Mouse (Mus musculus) urinary bladder, adult 18-20 months (tissue): ENCODE data around the gene Enpp6.

Experiments used
- DNase-seq, 2 experiments: peaks; one replicate each; pipeline ENCODE4 v3.0.0; 2022; ENCODE audit warnings: low spot score in 2 of 2, mixed read lengths in 2 of 2

Enpp6 gene

GRCm38 (mm10) chr8:46986386-46987140 is at the start of gene Enpp6:
Enpp6 (plus strand) TSS chr8:46986887.
- no peak for DNase-seq

GRCm38 (mm10) chr8:46938218-46938617 is 48.5 kb upstream of the Enpp6 start:
- no peak for DNase-seq

- DNase-seq: peak in 1 of 2 experiments; percentile 34
Measured at GRCm38 (mm10) chr8:46941295-46941694, 45.4 kb upstream of the Enpp6 start.

- no peak for DNase-seq
Measured at GRCm38 (mm10) chr8:46941731-46942650, 44.7 kb upstream of the Enpp6 start.

- DNase-seq: no peak
Measured at GRCm38 (mm10) chr8:46942651-46943024, 44.0 kb upstream of the Enpp6 start.

DNA sequence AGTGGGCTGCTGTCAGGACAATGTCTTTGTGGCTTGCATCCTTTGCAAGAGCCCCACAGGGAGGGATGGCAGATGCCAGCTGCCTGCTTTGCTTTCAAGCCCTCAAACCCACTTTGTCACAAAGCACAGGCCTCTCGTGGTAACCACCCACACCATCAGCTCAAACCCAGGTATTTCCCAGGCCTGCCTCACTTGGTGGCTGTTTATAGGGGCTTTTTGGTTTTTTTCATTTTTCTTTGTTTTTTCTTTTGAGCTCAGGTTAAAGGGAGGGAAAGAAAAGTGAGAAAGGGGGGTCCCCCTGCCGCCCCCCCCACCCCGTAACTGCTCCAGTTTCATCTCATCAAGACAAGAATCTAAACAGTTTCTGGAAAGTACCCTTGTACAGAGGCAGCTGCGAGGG is 43.4 kb upstream of the Enpp6 start:
- no peak for DNase-seq

DNA sequence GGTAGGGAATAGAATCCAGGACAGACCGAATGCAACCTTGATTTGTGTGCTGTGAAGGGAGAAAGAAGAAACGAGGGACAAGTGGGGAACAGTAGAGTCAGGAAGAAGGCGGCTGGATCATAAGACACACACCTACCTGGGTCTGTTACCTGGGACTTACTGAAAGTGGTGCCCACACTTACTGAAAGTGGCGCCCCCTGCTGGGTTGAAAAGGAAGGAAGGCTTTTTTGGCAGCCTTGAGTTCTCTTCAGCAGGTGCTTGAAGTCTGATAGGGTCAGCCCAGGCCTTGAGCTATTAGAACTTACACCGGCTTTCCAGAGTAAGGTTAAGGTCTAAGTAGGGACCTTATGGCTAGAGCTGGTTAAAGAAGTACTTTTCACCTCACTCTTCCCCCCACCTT is 40.5 kb upstream of the Enpp6 start:
- DNase-seq: no peak

GRCm38 (mm10) chr8:46948091-46948757 is 38.5 kb upstream of the Enpp6 start:
- DNase-seq: no peak

DNA sequence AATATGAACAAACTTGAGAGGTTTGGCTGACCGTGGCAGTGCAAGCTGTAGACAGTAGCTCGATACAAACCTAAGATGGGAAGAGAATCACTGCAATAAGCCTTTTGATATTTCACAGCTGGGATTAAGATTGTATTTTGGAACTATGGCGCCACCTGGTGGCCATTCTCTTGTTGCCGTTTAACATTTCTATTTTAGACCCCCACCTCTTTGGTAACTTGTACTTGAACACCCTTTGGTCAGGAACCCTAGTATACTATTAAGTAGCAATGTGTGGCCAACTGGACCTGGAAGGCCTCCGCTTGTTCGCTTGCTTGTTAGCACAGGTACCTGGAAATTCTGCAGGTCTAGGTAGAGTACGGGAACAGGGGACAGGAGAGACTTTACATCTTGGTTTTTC is 33.2 kb upstream of the Enpp6 start:
- DNase-seq: peak in 1 of 2 experiments; percentile 41

DNA sequence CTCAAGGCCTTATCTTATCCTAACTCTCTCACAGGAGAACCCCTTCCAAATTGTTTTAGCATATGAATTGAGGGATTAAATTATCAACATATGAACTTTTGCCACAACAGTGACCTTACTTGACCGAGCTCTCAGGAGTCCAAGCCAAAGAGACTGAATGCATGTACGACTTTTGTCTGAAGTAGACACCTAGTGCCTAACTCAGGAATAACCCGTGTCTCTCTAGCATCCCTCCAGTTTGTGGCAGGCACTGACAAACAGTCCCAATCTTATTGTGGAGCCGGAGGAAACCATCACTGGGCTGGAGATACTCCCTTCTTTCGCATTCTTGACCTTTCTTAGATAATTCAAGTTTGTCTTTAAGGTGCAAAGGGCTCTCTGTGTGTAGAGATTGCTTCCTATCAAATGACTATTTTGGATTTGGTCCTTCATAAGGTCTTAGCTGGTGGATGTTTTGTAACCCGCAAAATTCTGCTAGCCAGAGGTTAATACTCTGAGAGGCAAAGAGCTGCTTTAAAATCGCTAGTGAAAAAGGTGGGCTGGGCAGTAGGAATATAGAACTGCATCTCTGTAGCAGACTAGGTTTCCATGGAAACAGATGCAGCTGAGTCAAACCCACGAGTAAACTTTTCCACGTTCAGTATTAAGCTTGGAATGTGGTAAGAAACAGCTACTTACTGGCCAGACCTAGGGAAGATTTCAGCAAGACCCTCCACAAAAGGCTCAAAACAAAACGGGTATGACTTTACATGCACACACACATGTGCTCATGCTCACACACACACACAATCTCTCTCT is 23.9 kb upstream of the Enpp6 start:
- no peak for DNase-seq

DNA sequence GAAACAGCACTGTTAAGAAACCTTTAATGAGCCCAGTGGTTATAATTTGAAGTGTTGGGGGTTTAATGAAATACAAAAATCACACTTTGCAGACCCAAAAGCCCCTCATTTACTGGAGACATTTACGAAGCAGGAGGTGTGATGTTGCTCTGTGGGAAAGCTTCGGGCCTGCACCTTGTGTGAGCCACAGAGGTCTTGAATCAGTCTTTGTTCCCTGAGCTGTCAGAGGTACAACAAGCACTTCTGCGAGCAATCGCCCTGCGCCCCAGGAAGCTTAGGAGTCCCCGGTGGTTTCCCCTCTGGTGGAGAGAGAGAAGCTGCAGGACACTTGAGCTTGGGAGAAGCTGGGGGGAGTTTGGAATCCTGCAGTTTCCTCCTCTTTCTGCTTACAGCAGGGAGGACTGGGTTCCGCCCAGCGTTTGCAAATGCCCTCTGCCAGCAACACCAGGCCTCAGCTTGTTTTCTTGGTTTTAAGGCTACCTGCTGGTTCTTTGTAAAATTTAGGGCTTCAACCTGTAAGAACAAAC is 23.0 kb upstream of the Enpp6 start:
- no peak for DNase-seq

DNA sequence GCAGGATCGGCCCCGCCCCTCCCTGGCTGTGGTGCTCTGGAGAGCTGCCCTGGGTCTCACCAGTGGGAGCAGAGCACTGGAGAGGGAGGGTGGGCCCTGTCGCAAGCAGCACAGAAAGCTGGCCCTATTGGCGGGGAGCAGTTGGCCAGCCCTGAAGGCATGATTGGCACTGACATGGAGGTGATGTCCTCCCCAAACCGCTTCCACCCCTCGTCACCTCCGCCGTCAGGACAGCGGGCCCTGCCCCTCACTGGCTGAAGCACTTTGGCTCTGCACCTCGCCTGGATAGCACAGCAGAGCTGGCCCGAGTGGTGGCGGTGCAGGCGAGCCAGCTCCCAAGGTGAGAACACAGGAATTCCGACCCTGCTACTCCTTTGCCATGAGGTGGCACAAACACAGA is 20.9 kb upstream of the Enpp6 start:
- no peak for DNase-seq

DNA sequence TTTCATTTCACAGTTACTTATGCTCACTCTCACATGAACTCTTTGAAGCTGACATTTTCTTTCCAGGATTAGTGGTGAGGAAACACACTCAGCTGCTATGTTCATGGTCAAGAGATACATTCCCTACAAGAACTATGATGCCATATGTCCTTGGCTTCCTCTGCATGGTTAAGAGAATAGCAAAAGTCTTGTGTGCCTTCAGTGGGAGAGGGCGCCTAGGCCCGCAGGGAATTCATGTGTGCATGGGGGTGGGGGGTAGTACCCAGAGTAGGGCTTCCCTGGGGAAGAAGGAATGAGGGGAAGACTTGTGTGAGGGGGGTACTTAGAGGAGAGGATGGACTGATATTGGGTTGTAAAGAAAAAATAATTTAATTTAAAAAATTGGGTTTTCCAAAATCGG is 18.0 kb upstream of the Enpp6 start:
- no peak for DNase-seq

GRCm38 (mm10) chr8:46969386-46969785 is 17.3 kb upstream of the Enpp6 start:
- DNase-seq: no peak

- no peak for DNase-seq
Measured at GRCm38 (mm10) chr8:46977376-46977775, 9.3 kb upstream of the Enpp6 start.

DNA sequence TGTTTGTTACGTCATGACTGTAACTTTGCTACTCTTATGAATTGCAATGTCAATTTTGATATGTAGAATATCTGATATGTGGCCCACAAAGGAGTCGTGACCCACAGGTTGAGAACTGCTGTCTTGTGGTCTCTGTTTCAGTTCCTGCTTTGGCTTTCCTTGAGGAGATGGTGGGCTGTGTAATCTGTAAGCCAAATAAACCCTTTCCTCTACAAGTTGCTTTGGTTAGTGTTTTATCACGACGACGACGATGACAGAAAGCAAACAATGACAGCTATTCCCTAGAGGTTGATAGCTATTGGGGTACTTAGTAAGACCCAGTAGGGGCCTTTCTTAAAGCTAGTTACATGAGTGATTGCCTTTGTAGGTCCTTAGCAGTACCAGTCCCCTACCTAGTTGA is 4.5 kb upstream of the Enpp6 start:
- no peak for DNase-seq

DNA sequence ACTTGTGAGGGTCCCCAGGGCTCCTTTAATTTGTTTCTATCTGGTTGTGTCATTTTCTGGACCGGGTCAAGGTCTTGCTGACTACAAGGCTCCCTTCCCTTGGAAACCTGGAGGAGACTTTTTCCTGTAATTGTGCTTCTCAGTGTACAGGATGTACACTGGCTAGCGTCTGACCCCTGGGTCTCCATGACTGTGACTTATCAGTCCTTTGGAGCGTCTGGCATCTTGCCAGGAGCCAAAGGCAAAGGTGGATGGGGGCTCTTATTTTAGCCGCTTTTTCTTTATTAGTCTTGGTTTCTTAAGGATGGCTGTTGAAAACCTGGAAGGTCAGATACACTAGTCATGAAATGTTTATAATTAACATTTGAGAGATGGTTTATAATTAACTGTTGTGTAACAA is 3.9 kb upstream of the Enpp6 start:
- no peak for DNase-seq

- no peak for DNase-seq
Measured at GRCm38 (mm10) chr8:46984647-46985046, 2.0 kb upstream of the Enpp6 start.

DNA sequence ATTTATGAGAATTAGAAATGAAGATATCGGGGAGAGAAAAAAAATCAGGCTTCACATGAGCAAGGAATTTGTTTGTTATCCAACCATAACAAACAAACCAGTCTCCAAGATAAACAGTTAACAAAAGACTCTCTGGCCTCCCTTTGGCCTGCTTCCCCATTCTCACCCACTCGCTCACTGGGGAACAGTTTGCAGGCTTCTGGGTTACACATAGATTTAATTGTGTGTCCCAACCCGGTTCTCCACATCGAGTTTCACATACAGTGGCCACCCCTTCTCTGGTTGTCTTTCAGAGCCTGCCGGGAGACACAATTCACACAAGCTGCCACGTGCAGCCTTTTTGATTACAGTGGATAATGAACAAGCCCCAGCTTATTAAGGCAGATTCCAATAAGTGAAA is 1.7 kb downstream of the Enpp6 start:
- no peak for DNase-seq

GRCm38 (mm10) chr8:46991081-46991480 is 4.4 kb downstream of the Enpp6 start:
- DNase-seq: no peak

GRCm38 (mm10) chr8:46992579-46992978 is 5.9 kb downstream of the Enpp6 start:
- DNase-seq: no peak
